Mouse (Mus musculus) kidney, embryonic 15.5 days (tissue): Measurements from ENCODE around the gene Abca8b. TPM values are rescaled to one million over a fixed set of nuclear protein-coding genes. Genes with fewer than 3 reads are reported as not detected.

Experiments
- ATAC-seq: fragments of 200-750 bp; cut with Nextera tagmentation; replicated peaks from 2 replicates; pipeline ENCODE4 v1.8.0; 2017; ENCODE audit warnings: moderate TSS enrichment; ENCODE audit not compliant: low FRiP score
- H3K27ac ChIP-seq: fragments of 300-500 bp; sonication (generic); 2 replicates; pipeline ENCODE4 v1.5.1; 2015; ENCODE audit warnings: mild to moderate bottlenecking, inconsistent platforms
- H3K27me3 ChIP-seq: fragments of 300-500 bp; sonication (generic); 2 replicates; pipeline ENCODE4 v1.6.1; 2015; ENCODE audit warnings: inconsistent platforms
- H3K36me3 ChIP-seq: fragments of 300-500 bp; sonication (generic); 2 replicates; pipeline ENCODE4 v1.6.1; 2015; ENCODE audit warnings: inconsistent platforms
- H3K4me1 ChIP-seq: fragments of 300-500 bp; sonication (generic); 2 replicates; pipeline ENCODE4 v1.6.1; 2015; ENCODE audit warnings: inconsistent platforms
- H3K4me2 ChIP-seq: fragments of 300-500 bp; sonication (generic); 2 replicates; pipeline ENCODE4 v1.6.1; 2015; ENCODE audit warnings: moderate library complexity, mild to moderate bottlenecking, inconsistent platforms
- H3K4me3 ChIP-seq: fragments of 300-500 bp; sonication (generic); replicated peaks from 2 replicates; pipeline ENCODE4 v1.5.1; 2015; ENCODE audit warnings: mild to moderate bottlenecking, inconsistent platforms
- H3K9ac ChIP-seq: fragments of 300-500 bp; sonication (generic); 2 replicates; pipeline ENCODE4 v1.6.1; 2015; ENCODE audit warnings: mild to moderate bottlenecking, inconsistent platforms
- H3K9me3 ChIP-seq: fragments of 300-500 bp; sonication (generic); replicated peaks from 2 replicates; pipeline ENCODE4 v1.6.1; 2016; ENCODE audit warnings: inconsistent platforms
- WGBS: fragments of 180-500 bp; shearing (Covaris S2); methylation state at CpG from one replicate; pipeline ENCODE4 v1.1.7; 2015; ENCODE audit warnings: mixed read lengths; 5-methylcytosine and 5-hydroxymethylcytosine counted together
- polyA plus RNA-seq: library from polyadenylated mRNA; unstranded; fragments of >200 nt; fragmentation: Nextera tagmentation; extraction: Ambion mirVana; gene quantifications from 2 replicates; pipeline ENCODE4 v1.2.1, GENCODE M21; 2015

Abca8b gene
- polyA plus RNA-seq, 1 experiment from 2014 or later = 0.47 TPM

- no peak overlapping the region for H3K4me3 ChIP-seq
- H3K27ac ChIP-seq = no peak overlapping the region
- no peak overlapping the region for H3K9ac ChIP-seq
- H3K4me2 ChIP-seq = no peak overlapping the region
- WGBS = 85% methylated on average over 10 of the region's 10 CpGs
- no peaks in the 10 kb centered on the region for H3K27me3 ChIP-seq
- no peaks in the 10 kb centered on the region for H3K36me3 ChIP-seq
- no peak for ATAC-seq
- no peaks in the 10 kb centered on the region for H3K4me1 ChIP-seq
- H3K9me3 ChIP-seq = no peaks in the 10 kb centered on the region
Measured at GRCm38 (mm10) chr11:109908207-109909031, 87.2 kb downstream of the Abca8b start.

DNA sequence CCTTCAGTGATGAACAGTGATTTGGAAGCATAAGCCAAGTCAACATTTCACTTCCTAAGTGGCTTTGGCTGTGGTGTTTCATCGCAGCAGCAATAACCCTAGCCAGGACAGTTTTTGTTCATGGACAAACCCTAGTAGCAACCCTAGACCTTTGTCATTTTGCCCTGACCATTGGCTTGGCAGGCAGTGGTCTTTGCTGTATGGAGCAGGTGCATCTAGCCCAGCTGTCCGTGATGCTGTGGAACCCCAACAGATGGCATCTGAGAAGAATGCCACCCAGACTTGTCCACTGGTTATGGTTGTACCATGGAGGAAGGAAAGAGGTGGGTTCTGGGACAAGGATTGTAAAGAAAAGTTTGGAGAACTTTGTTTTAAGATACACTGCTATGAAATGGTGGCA lies 88.1 kb downstream of the Abca8b start:
- H3K36me3 ChIP-seq = no peaks in the 10 kb centered on the region
- no peak overlapping the region for H3K27ac ChIP-seq
- 92% methylated on average over 2 of the region's 2 CpGs for WGBS
- 0 out of 2 replicates have a peak, but pooled peaks cover 4% of the 10 kb centered on the region for H3K4me1 ChIP-seq
- H3K9ac ChIP-seq = no peak overlapping the region
- no peak overlapping the region for H3K4me2 ChIP-seq
- ATAC-seq = no peak
- H3K27me3 ChIP-seq = no peaks in the 10 kb centered on the region
- no peak overlapping the region for H3K4me3 ChIP-seq
- no peaks in the 10 kb centered on the region for H3K9me3 ChIP-seq

DNA sequence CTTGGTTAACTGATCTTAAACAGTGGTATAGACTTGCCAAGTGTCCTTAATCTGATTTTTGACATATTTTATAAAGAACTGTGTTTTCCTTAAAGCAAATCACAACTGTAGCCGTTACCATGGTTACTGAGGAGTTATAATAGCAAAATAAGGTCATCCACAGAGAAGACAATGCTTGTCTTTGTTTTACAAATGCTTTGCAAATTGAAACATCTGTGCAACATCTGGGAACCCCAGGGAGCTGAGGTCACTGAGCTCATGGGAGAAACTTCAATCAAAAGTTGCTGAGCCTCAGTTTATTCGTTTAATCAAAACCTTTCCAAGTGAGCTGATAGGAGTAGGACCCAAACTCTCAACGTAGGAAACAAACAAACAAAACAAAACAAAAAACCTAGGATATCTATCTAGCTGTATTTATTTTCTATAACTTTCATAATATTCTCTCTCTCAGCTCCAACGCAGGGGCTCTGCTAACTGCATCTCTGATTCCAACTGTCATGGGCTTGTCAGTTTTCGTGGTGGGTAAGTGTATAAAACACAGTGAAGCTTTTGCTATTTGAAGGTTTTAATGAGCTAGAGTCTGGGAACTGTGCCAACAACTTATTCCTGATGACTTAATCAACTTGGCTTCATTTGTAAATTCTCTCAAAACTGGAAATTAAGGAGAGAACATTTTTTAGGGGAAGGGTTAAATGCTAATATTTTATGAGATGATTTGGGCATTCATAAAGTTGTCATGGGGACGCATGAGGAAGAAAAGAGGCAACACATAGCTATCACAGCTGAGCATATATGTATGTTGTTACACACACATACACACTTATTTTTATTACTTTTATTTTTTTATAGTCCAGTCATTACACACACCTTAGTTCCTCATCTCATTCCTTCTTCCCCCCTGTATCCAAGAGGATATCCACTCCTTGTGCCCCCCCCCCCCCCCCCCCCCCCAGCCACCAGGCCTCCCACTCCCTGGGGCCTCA lies 92.7 kb downstream of the Abca8b start:
- Histone ChIP-seq H3K4me1 (0 out of 2 replicates have a peak, but pooled peaks cover 4% of the 10 kb centered on the region), H3K27ac (no peak overlapping the region), H3K36me3 (no peaks in the 10 kb centered on the region), H3K4me3 (no peak overlapping the region), H3K9ac (no peak overlapping the region), H3K27me3 (no peaks in the 10 kb centered on the region), H3K9me3 (no peaks in the 10 kb centered on the region), H3K4me2 (no peak overlapping the region)
- WGBS = 52% methylated on average over 6 of the region's 6 CpGs
- ATAC-seq = no peak

GRCm38 (mm10) chr11:109900491-109901241 lies 95.0 kb downstream of the Abca8b start:
- no peaks in the 10 kb centered on the region for H3K27me3 ChIP-seq
- H3K9me3 ChIP-seq = no peaks in the 10 kb centered on the region
- WGBS = 40% methylated on average over 4 of the region's 4 CpGs
- H3K9ac ChIP-seq = no peak overlapping the region
- no peak overlapping the region for H3K27ac ChIP-seq
- no peak overlapping the region for H3K4me2 ChIP-seq
- ATAC-seq = no peak
- H3K4me3 ChIP-seq = no peak overlapping the region
- H3K36me3 ChIP-seq = no peaks in the 10 kb centered on the region
- H3K4me1 ChIP-seq = peaks cover 11% of the 10 kb centered on the region; the same call in 1 of the 2 replicates

GRCm38 (mm10) chr11:109898791-109899467 lies 96.7 kb downstream of the Abca8b start:
- no peak overlapping the region for H3K4me3 ChIP-seq

DNA sequence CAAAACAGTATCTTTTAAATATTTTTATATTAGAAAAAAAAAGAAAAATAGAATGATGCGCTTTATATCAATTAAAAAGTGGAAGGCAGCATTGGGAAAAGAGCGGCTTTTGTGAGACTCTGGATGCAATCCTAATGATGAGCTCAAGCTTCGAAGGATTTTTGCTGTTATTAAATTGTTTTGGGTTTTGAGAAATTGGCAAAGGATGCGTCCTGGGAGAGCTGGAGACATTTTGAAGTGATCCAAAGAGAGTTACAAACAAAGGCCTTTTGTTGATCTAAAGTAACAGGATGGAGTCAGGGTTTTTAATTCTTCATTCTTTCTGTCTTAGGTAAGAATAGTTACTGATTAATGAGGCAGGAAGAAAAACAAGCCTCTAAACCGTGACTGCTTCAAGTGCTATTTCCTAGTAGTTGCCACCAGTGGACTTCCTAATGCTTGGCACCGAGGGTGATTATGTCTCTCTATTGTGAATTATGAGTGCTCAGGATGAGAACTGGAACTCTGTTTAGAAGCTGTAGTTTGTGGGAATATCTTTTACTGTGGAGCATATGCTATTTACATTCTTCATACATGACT lies 99.6 kb downstream of the Abca8b start:
- Histone ChIP-seq H3K36me3 (no peaks in the 10 kb centered on the region), H3K9me3 (no peaks in the 10 kb centered on the region), H3K4me1 (peaks cover 7% of the 10 kb centered on the region; the same call in 1 of the 2 replicates), H3K4me2 (no peak overlapping the region), H3K27me3 (no peaks in the 10 kb centered on the region), H3K27ac (no peak overlapping the region), H3K9ac (no peak overlapping the region), H3K4me3 (no peak overlapping the region)
- 54% methylated on average over 6 of the region's 6 CpGs for WGBS
- 0 out of 2 replicates have a peak, but pooled peaks have one; percentile 40 for ATAC-seq

More at GRCm38 (mm10) chr11:109898791-109899467, 96.7 kb downstream of the Abca8b start:
- no peak overlapping the region for H3K9ac ChIP-seq
- H3K4me1 ChIP-seq = peaks cover 11% of the 10 kb centered on the region; the same call in 1 of the 2 replicates
- H3K27ac ChIP-seq = no peak overlapping the region
- no peaks in the 10 kb centered on the region for H3K36me3 ChIP-seq
- no peak overlapping the region for H3K4me2 ChIP-seq
- ATAC-seq = no peak
- H3K27me3 ChIP-seq = no peaks in the 10 kb centered on the region
- no peaks in the 10 kb centered on the region for H3K9me3 ChIP-seq
- WGBS = 91% methylated on average over 6 of the region's 6 CpGs

DNA sequence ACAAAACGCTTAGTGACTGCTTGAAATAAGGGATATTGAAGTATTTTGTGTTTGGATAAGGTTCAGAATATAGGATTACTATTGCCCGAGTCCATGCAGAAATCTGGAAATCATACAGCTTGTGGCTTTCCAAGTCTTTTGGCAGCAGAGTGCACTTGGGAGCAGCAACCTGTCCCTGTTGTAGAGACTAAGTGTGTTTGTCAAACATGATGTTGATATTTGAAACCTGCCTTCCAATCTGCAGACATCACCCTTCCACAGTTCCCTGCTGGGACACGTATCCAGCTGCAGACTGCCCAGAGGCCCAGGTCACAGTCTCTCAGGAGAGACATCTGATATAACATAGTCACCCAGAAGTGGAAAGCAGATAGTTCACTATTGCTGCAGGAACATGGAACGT lies 100.1 kb downstream of the Abca8b start:
- Histone ChIP-seq H3K9me3 (no peaks in the 10 kb centered on the region), H3K9ac (no peak overlapping the region), H3K4me3 (no peak overlapping the region), H3K36me3 (no peaks in the 10 kb centered on the region), H3K4me2 (no peak overlapping the region), H3K27ac (no peak overlapping the region), H3K4me1 (peaks cover 7% of the 10 kb centered on the region; the same call in 1 of the 2 replicates), H3K27me3 (no peaks in the 10 kb centered on the region)
- 64% methylated on average over 4 of the region's 4 CpGs for WGBS
- ATAC-seq = no peak

- Histone ChIP-seq H3K36me3 (no peaks in the 10 kb centered on the region), H3K4me3 (no peak overlapping the region), H3K27me3 (no peaks in the 10 kb centered on the region), H3K27ac (no peak overlapping the region), H3K4me1 (peaks cover 7% of the 10 kb centered on the region; the same call in 1 of the 2 replicates), H3K9ac (no peak overlapping the region), H3K9me3 (no peaks in the 10 kb centered on the region), H3K4me2 (no peak overlapping the region)
- no peak for ATAC-seq
- WGBS = 69% methylated on average over 3 of the region's 3 CpGs
Measured at GRCm38 (mm10) chr11:109893894-109894804, 101.5 kb downstream of the Abca8b start.

DNA sequence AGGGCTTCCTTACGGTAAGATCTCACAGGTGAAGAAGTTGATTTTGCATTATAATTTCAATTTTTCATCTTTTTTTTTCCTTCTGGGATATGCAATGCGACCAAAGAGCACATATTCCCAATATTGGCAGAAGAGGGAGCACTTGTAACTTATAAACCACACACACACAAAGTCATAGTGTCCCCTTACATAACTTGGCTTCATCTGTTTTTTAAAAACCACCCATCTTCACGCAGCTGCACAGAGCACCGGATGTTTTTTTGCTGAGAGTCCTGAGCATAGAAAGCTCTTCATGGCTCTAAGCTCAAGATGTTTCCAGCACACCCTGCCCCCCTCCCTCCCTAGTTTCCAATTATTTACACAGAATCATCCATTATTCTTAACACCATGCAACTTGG lies 103.7 kb downstream of the Abca8b start:
- no peak overlapping the region for H3K9ac ChIP-seq
- 62% methylated on average over 4 of the region's 4 CpGs for WGBS
- no peaks in the 10 kb centered on the region for H3K27me3 ChIP-seq
- H3K9me3 ChIP-seq = no peaks in the 10 kb centered on the region
- H3K4me1 ChIP-seq = peaks cover 7% of the 10 kb centered on the region; the same call in 1 of the 2 replicates
- no peak for ATAC-seq
- no peaks in the 10 kb centered on the region for H3K36me3 ChIP-seq
- H3K27ac ChIP-seq = no peak overlapping the region
- no peak overlapping the region for H3K4me3 ChIP-seq
- no peak overlapping the region for H3K4me2 ChIP-seq

DNA sequence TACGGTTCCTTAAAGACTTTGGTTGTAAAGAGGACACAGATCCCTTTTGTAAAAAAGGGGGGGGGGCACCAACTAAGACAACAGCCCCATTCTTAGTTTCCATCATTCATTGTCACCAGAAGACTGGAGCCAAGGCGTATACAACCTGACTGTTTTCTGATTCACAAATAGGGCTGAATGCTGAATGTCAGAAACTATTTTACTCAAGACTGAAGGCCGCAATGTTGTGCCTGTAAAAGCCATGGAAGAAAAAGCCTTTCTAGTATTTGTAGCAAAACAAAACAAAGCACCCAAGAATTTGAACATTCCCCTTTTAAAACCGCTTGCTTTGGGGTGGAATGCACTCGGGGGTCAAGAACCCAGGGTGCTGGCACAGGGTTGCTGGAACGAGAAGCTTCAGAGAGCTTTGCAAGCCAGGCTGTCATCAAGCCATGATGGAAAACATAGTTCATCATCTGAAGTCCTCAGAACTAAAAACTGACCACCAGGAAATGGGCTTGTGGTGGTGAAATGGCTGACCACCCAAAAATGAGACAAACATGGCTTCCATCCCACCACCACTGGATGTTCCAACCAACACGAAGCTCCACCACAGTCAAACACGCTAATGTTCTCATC lies 104.2 kb downstream of the Abca8b start:
- 86% methylated on average over 8 of the region's 8 CpGs for WGBS
- Histone ChIP-seq H3K4me1 (peaks cover 6% of the 10 kb centered on the region; the same call in 1 of the 2 replicates), H3K4me2 (no peak overlapping the region), H3K9ac (no peak overlapping the region), H3K9me3 (no peaks in the 10 kb centered on the region), H3K36me3 (no peaks in the 10 kb centered on the region), H3K4me3 (no peak overlapping the region), H3K27me3 (no peaks in the 10 kb centered on the region), H3K27ac (no peak overlapping the region)
- no peak for ATAC-seq
